10 mouse cellular contexts compared by ENCODE assay signal in the genomic region with DNA sequence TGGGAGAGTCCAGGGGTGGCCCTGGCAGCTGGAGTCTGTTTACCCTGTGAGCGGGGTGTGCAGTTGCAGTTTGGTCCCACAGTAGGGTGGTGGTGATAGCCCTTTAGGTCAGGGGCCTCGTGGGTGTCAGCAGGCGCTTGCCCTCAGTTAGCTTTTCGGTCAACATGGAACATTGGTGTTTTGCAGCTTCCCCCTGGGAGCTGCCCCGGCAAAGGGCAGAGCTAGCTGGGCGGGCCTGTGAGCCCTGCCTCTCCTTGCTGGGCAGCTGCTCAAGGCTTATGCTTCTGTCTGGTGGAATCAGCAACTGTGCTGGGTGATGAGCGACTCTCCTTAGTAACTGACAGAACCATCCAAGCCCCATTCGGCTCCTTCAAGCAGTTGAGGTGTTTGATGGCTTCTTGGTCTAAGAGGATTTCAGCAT.
A peak's percentile ranks its signal among the peaks of the same experiment; 100 is the strongest.
DNase-seq lines count a peak whose midpoint lies in the region; ATAC-seq lines count a peak whose summit lies in the region.
"Had no signal": no experiment of that assay in that cellular context is flagged by ENCODE, and none has a peak within 500 bp of the region (broad histone marks: within the 10 kb centered on the region; RNA-seq: fewer than 3 reads in every experiment).

No protein-coding gene starts in this region.

- DNase-seq in hindbrain, embryonic 10.5 days (ENCODE audit: low spot score): no peak
- DNase-seq in hindbrain, embryonic 14.5 days (ENCODE audit: low spot score): no peak
- peak; percentile 27 for DNase-seq in 3T3-L1 (ENCODE audit: low read depth, low spot score)
- peak; percentile 70 for DNase-seq in adrenal gland, postnatal 14 days
- DNase-seq in left cerebral cortex, adult 9 months (ENCODE audit: low spot score in 2 of 2): no peak
- no peak for DNase-seq in embryo, embryonic 10.5 days (ENCODE audit: low spot score)
- DNase-seq in left cerebral cortex, postnatal 4 days: no peak
- DNase-seq: thymus, postnatal 25 days had no signal

- no peaks in the 10 kb centered on the region for H3K9me3 ChIP-seq in hindbrain, embryonic 10.5 days
- H3K9me3 ChIP-seq in hindbrain, embryonic 14.5 days (ENCODE audit: control insufficient read depth, low read length): no peaks in the 10 kb centered on the region
- no peaks in the 10 kb centered on the region for H3K9me3 ChIP-seq in kidney, embryonic 16.5 days (ENCODE audit: low read length)

- WGBS in hindbrain, embryonic 10.5 days: 60% methylated on average over 8 of the region's 8 CpGs
- 74% methylated on average over 8 of the region's 8 CpGs for WGBS in hindbrain, embryonic 14.5 days
- WGBS in kidney, embryonic 16.5 days: 33% methylated on average over 8 of the region's 8 CpGs

- H3K4me3 ChIP-seq in hindbrain, embryonic 10.5 days: no peak overlapping the region
- no peak overlapping the region for H3K4me3 ChIP-seq in hindbrain, embryonic 14.5 days (replicated peaks; ENCODE audit: low read length)
- no peak overlapping the region for H3K4me3 ChIP-seq in kidney, embryonic 16.5 days (ENCODE audit: low read length)

- intact Hi-C loops in left cerebral cortex, postnatal 4 days (cut with DNase I): no loop called here

- H3K4me1 ChIP-seq in hindbrain, embryonic 10.5 days (replicated peaks): peaks cover 46% of the 10 kb centered on the region
- H3K4me1 ChIP-seq in hindbrain, embryonic 14.5 days (replicated peaks; ENCODE audit: control insufficient read depth, insufficient read depth, low read length): no peaks in the 10 kb centered on the region
- H3K4me1 ChIP-seq in kidney, embryonic 16.5 days (ENCODE audit: insufficient read depth, low read length): peaks cover 33% of the 10 kb centered on the region

- no peak for ATAC-seq in hindbrain, embryonic 14.5 days (ENCODE audit: low FRiP score)
- ATAC-seq in kidney, embryonic 16.5 days (ENCODE audit: low FRiP score, low TSS enrichment): 0 out of 2 replicates have a peak, but pooled peaks have one; percentile 13
- ATAC-seq: intestine, postnatal 0 days had no signal

- H3K27me3 ChIP-seq in hindbrain, embryonic 10.5 days (ENCODE audit: insufficient read depth, poor library complexity, severe bottlenecking): no peaks in the 10 kb centered on the region
- H3K27me3 ChIP-seq in hindbrain, embryonic 14.5 days (ENCODE audit: control insufficient read depth, insufficient read depth, low read length): no peaks in the 10 kb centered on the region
- H3K27me3 ChIP-seq in kidney, embryonic 16.5 days (ENCODE audit: insufficient read depth, low read length): no peaks in the 10 kb centered on the region

- H3K36me3 ChIP-seq in hindbrain, embryonic 10.5 days: no peaks in the 10 kb centered on the region
- H3K36me3 ChIP-seq in hindbrain, embryonic 14.5 days (replicated peaks; ENCODE audit: control insufficient read depth, insufficient read depth): no peaks in the 10 kb centered on the region
- H3K36me3 ChIP-seq in kidney, embryonic 16.5 days (ENCODE audit: insufficient read depth, low read length): no peaks in the 10 kb centered on the region

- no peak overlapping the region for H3K9ac ChIP-seq in hindbrain, embryonic 14.5 days
- H3K9ac ChIP-seq in kidney, embryonic 16.5 days (replicated peaks; ENCODE audit: low read length): no peak overlapping the region

- 0 out of 2 replicates have a peak overlapping the region, but pooled peaks have one; percentile 31 for H3K27ac ChIP-seq in hindbrain, embryonic 10.5 days
- no peak overlapping the region for H3K27ac ChIP-seq in hindbrain, embryonic 14.5 days
- H3K27ac ChIP-seq in kidney, embryonic 16.5 days (ENCODE audit: low read length): no peak overlapping the region

- no peak overlapping the region for H3K4me2 ChIP-seq in hindbrain, embryonic 14.5 days (replicated peaks)
- no peak overlapping the region for H3K4me2 ChIP-seq in kidney, embryonic 16.5 days (replicated peaks; ENCODE audit: low read depth, low read length)

Comparison
In these comparisons a context has a peak if more than half of its experiments do, and no peak if none do; other contexts are left out.
1. DNase-seq: peak in 3T3-L1 (single experiment) and adrenal gland, postnatal 14 days (single experiment); none in hindbrain, embryonic 10.5 days (single experiment), hindbrain, embryonic 14.5 days (single experiment), left cerebral cortex, adult 9 months (0 of 2), embryo, embryonic 10.5 days (single experiment) and left cerebral cortex, postnatal 4 days (single experiment).